Mouse (Mus musculus): ENCODE measurements around the gene Timm10b. TPM values are rescaled to one million over a fixed set of nuclear protein-coding genes. Genes with fewer than 3 reads are reported as not detected.

Gene Timm10b
- polyA plus RNA-seq (2017; shearing (Covaris generic)): 209 TPM

GRCm38 (mm10) chr7:105639756-105640155 lies at the start of gene Timm10b:
Timm10b (plus strand) TSS chr7:105640056.

GRCm38 (mm10) chr7:105633127-105633800 lies 6.6 kb upstream of the Timm10b start, which contains the start of gene Trim3:
Trim3 (minus strand) TSS chr7:105633571.

GRCm38 (mm10) chr7:105640233-105640893 lies 507 bp downstream of the Timm10b start, which contains the start of the genes Arfip2 and Gm45799:
Arfip2 (minus strand) TSS chr7:105640416.
Gm45799 (plus strand) TSS chr7:105640552.

GRCm38 (mm10) chr7:105650639-105651435 lies 11.0 kb downstream of the Timm10b start, which contains the start of gene Dnhd1:
Dnhd1 (plus strand) TSS chr7:105650827.

Other genes starting within 250 kb of the Timm10b start
- gene Fam160a2, start 240.0 kb upstream of the Timm10b start, polyA plus RNA-seq (2017; shearing (Covaris generic)): 36.8 TPM
- not detected for gene Cnga4, start 235.5 kb upstream of the Timm10b start, polyA plus RNA-seq (2017; shearing (Covaris generic))
- gene Cckbr, start 214.3 kb upstream of the Timm10b start, polyA plus RNA-seq (2017; shearing (Covaris generic)): not detected
- 0.12 TPM for gene Cavin3, start 157.8 kb upstream of the Timm10b start, polyA plus RNA-seq (2017; shearing (Covaris generic))
- gene Smpd1, start 85.7 kb upstream of the Timm10b start, polyA plus RNA-seq (2017; shearing (Covaris generic)): 37.2 TPM
- gene Apbb1, start 58.4 kb upstream of the Timm10b start, polyA plus RNA-seq (2017; shearing (Covaris generic)): 3.9 TPM
- gene Hpx, start 39.9 kb upstream of the Timm10b start, polyA plus RNA-seq (2017; shearing (Covaris generic)): not detected
- 13.4 TPM for gene Trim3, start 6.5 kb upstream of the Timm10b start, polyA plus RNA-seq (2017; shearing (Covaris generic))
- 22.9 TPM for gene Arfip2, start 360 bp downstream of the Timm10b start, polyA plus RNA-seq (2017; shearing (Covaris generic))
- gene Gm45799, start 496 bp downstream of the Timm10b start, polyA plus RNA-seq (2017; shearing (Covaris generic)): 11.6 TPM
- 2.3 TPM for gene Dnhd1, start 10.8 kb downstream of the Timm10b start, polyA plus RNA-seq (2017; shearing (Covaris generic))
- gene Ilk, start 96.5 kb downstream of the Timm10b start, polyA plus RNA-seq (2017; shearing (Covaris generic)): 257 TPM
- gene Rrp8, start 97.3 kb downstream of the Timm10b start, polyA plus RNA-seq (2017; shearing (Covaris generic)): 39.5 TPM
- 355 TPM for gene Taf10, start 104.3 kb downstream of the Timm10b start, polyA plus RNA-seq (2017; shearing (Covaris generic))
- gene Tpp1, start 112.2 kb downstream of the Timm10b start, polyA plus RNA-seq (2017; shearing (Covaris generic)): 117 TPM
- gene Dchs1, start 147.6 kb downstream of the Timm10b start, polyA plus RNA-seq (2017; shearing (Covaris generic)): 0.08 TPM
- gene Mrpl17, start 171.0 kb downstream of the Timm10b start, polyA plus RNA-seq (2017; shearing (Covaris generic)): 137 TPM

All from CD4-positive, CD25-positive, alpha-beta regulatory T cell (primary cell).